Mouse (Mus musculus): ENCODE measurements around the gene Tspo. TPM values are rescaled to one million over a fixed set of nuclear protein-coding genes. Genes with fewer than 3 reads are reported as not detected.

Tspo gene
- polyA plus RNA-seq, 1 experiment from 2014 or later: 13.1 TPM

DNA sequence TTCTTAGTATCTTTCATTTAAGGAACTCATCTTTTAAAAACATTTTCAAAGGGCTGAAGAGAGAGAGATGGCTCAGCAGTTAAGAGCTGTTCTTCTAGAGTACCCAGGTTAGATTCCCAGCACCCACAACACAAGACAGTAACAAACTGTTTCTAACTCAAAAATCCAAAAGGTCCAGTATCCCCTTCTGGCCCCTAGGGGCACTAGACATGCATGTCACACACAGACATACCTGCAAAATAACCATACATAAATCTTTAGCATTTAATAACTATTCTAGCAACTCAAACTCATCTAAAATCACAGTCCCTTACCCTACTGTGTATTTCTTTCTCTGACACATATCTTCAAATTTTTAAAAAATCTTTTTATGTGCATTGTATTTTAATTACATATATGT, 9.6 kb upstream of the Tspo start:
- Histone ChIP-seq H3K27me3 (0 out of 2 replicates have a peak, but pooled peaks cover 4% of the 10 kb centered on the region), H3K4me1 (replicated peaks) (peaks cover 13% of the 10 kb centered on the region), H3K36me3 (peaks cover 46% of the 10 kb centered on the region), H3K4me2 (no peak overlapping the region), H3K9ac (no peak overlapping the region), H3K27ac (no peak overlapping the region), H3K9me3 (no peaks in the 10 kb centered on the region), H3K4me3 (no peak overlapping the region)
- ATAC-seq (ENCODE audit: low FRiP score): no peak

DNA sequence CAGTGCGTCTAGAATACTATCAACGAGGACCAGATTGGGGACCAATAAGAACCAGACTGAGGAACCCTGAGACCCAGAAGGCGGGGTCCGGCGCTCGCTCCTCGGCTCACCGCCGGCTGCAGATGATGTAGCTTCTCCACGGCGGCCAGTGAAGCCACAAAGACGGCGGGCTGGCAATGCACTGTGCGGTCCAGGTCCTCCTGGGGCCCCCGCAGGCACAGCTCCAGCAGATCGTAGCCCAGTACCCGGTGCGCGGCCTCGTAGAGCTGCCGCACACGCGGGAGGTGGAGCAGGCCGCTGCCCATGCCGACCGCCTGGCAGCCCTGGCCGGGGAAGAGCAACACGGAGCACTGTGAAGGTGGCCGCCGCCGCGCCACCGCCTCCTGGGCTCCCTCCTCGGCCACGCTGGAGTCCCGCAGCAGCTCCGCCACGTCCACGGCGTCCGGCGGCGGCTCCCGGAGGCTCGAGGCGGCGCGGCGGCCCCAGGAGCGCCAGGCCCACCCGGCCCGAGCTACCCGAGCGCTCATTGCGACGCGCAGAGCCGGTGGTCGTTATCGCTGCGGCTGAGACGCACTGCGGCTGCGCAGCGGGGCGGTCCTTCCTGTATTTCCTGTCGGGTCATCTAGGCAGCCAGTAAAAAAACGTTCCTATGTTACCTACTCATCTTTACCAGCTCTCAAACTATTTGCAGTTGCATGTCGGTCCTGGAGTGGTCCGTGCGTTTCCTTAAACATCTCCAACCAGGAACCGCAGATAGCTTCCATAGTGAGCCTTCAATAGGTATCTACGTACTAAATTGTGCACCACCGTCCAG, 8.0 kb upstream of the Tspo start:
- Histone ChIP-seq H3K27me3 (0 out of 2 replicates have a peak, but pooled peaks cover 9% of the 10 kb centered on the region), H3K9ac (peak overlapping the region; percentile 92), H3K36me3 (peaks cover 31% of the 10 kb centered on the region), H3K4me3 (peak overlapping the region; percentile 76), H3K4me1 (replicated peaks) (peaks cover 13% of the 10 kb centered on the region), H3K4me2 (peak overlapping the region; percentile 66), H3K9me3 (no peaks in the 10 kb centered on the region), H3K27ac (peak overlapping the region; percentile 98)
- WGBS: under 1% methylated on average over 74 of the region's 74 CpGs
- peak; percentile 90 for ATAC-seq (ENCODE audit: low FRiP score)

DNA sequence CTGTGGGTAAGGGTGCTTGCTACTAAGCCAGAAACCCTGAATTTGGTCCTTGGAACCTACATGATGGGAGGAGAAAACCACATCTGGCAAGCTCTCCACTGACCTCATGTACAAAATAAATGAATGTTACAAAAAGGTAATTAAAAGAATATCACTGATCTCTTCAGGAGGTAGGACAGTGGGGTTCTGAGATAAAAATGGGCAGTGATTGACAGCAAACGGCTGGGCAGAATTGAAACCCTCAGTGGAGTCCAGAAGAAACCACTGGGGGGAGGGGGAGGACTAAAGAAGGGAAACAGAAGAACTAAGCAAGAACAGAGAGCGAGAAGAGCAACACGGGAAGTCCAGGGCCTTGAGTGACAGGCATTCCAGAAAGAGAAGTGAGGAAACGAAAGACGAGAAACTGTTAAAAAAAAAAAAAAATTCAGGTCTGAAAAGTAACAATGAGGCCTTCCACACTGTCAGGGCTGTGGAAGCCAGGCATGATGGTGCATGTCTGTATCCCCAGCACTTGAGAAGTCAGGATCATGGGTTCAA, 2.4 kb upstream of the Tspo start:
- Histone ChIP-seq H3K9me3 (no peaks in the 10 kb centered on the region), H3K27me3 (peaks cover 47% of the 10 kb centered on the region), H3K9ac (no peak overlapping the region), H3K4me3 (no peak overlapping the region), H3K27ac (no peak overlapping the region), H3K4me1 (replicated peaks) (peaks cover 19% of the 10 kb centered on the region), H3K36me3 (no peaks in the 10 kb centered on the region), H3K4me2 (no peak overlapping the region)
- WGBS: 61% methylated on average over 5 of the region's 5 CpGs
- no peak for ATAC-seq (ENCODE audit: low FRiP score)

DNA sequence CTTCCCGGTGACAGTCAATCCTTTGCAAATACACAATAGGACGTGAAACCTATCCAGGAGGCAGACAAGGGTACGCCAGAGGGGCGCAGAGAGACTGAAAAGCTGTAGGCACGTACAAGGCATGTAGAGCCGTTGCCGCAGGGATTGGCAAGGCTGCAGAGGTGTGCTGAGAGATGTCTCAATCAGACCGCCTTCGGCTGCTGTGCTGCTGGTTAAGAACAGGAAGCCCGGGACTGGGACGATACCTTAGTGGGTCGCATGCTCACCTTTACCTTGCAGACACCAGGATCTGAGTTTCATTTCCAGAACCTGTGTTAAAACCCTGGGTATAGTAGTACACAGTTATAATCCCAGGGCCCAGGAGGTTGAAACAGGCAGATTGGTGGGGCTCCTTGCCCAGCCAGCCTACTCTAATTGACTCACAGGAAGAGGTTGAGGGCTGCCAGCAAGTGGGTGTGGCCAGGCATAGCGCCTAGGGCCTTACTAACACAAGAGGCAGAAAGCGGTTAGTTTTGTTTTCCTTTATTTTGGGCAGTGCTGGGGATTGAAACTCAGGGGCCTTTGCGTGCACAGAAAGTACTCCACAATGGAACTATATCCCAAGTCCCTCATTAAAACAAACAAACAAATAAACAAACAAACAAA, 644 bp upstream of the Tspo start:
- no peak overlapping the region for H3K27ac ChIP-seq
- no peak for ATAC-seq (ENCODE audit: low FRiP score)
- 37% methylated on average over 15 of the region's 15 CpGs for WGBS
- peak overlapping the region; percentile 67; the same call in 1 of the 2 replicates for H3K4me2 ChIP-seq
- H3K4me1 ChIP-seq (replicated peaks): peaks cover 17% of the 10 kb centered on the region
- H3K36me3 ChIP-seq: no peaks in the 10 kb centered on the region
- H3K27me3 ChIP-seq: peaks cover 47% of the 10 kb centered on the region
- H3K9ac ChIP-seq: 0 out of 2 replicates have a peak overlapping the region, but pooled peaks have one; percentile 67
- no peaks in the 10 kb centered on the region for H3K9me3 ChIP-seq
- no peak overlapping the region; the same call in 1 of the 2 replicates for H3K4me3 ChIP-seq

DNA sequence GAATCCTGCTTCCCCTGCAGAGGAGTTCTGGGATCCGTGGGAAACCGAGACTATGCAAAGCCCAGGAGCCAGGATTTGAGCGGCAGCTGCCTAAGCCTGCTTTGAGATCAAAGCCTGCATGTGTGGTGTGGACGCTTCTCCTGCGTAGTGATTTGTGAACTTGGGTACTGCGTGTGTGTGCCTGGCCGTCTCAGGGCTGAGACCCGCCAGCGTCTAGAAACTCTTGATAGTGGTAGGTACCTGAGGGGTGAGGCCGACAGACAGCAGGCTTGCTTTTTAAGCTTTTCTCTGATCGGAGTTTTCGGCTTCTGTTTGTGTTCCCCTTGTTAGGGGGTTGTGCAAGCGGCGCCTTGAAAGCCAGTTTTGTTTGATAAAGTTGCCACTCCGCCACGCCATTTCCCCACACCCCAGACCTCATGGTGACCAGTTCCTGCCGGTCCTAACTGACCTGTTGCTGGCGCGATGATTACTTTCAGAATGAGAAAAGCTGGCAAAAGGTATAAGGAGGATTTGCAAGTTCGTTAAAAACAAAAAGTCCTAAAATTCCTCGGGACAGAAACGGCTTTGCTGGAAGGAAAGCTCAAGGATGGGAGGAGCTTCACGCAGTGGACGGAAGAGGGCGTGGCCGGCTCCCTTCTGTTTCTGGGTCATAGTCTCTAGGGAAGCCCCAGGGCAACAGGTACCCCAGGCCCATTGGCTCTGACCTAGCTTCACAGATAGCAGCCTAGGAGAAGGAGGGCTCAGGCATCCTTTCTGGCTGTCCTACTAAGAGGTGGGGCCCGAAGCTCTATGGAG, 662 bp downstream of the Tspo start:
- ATAC-seq (ENCODE audit: low FRiP score): no peak
- H3K4me1 ChIP-seq (replicated peaks): peaks cover 17% of the 10 kb centered on the region
- no peak overlapping the region for H3K27ac ChIP-seq
- H3K36me3 ChIP-seq: no peaks in the 10 kb centered on the region
- peak overlapping the region; percentile 39 for H3K4me3 ChIP-seq
- H3K4me2 ChIP-seq: peak overlapping the region; percentile 67
- WGBS: 2% methylated on average over 27 of the region's 27 CpGs
- H3K9me3 ChIP-seq: no peaks in the 10 kb centered on the region
- peak overlapping the region; percentile 67 for H3K9ac ChIP-seq
- H3K27me3 ChIP-seq: peaks cover 41% of the 10 kb centered on the region

DNA sequence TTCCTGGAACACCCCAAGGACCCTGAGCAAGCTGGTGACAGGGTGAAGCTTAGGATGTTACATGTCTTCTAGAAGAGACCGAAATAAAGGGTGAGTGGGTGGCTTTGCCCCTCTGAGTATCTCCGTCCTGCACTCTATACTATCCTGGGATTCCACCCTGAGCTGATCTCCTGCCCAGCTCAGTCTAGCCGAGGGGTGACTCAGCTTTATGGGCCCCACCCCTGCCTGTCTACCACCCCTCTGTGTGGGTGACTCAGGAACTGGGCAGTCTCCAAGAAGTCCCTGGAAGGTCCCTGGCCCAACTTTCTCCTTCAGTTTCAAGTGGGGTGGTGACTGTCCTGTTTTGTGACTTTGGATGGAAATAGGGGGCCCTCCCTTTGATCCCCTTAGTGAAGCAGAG, 2.0 kb downstream of the Tspo start:
- Histone ChIP-seq H3K36me3 (no peaks in the 10 kb centered on the region), H3K4me3 (no peak overlapping the region), H3K4me1 (replicated peaks) (peaks cover 17% of the 10 kb centered on the region), H3K9ac (no peak overlapping the region), H3K9me3 (no peaks in the 10 kb centered on the region), H3K27ac (no peak overlapping the region), H3K27me3 (peaks cover 38% of the 10 kb centered on the region), H3K4me2 (no peak overlapping the region)
- ATAC-seq (ENCODE audit: low FRiP score): no peak
- 87% methylated on average over 3 of the region's 3 CpGs for WGBS

DNA sequence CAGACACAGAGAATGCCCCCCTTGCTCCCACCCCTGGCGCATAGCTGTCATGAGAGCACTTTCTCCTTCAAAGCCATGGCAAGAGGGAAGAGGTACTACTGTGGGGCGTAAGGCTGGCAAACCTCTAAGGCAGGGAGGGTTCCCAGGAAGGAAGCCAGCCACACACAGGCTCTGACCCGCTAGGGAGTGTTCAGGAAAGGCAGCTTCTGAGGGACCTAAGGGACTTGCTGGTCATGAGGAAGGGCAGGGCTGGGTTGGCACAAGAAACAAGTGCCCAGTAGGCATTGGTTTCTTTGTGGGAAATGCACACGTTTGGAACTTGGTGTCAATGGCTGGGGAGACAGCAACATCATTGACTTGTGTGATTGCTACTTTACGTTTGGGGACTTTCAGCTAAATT, 2.6 kb downstream of the Tspo start:
- H3K27ac ChIP-seq: no peak overlapping the region
- H3K9ac ChIP-seq: no peak overlapping the region
- peaks cover 38% of the 10 kb centered on the region for H3K27me3 ChIP-seq
- no peaks in the 10 kb centered on the region for H3K36me3 ChIP-seq
- no peaks in the 10 kb centered on the region for H3K9me3 ChIP-seq
- no peak overlapping the region for H3K4me2 ChIP-seq
- ATAC-seq (ENCODE audit: low FRiP score): no peak
- peaks cover 17% of the 10 kb centered on the region for H3K4me1 ChIP-seq (replicated peaks)
- no peak overlapping the region for H3K4me3 ChIP-seq
- WGBS: 78% methylated on average over 5 of the region's 5 CpGs

DNA sequence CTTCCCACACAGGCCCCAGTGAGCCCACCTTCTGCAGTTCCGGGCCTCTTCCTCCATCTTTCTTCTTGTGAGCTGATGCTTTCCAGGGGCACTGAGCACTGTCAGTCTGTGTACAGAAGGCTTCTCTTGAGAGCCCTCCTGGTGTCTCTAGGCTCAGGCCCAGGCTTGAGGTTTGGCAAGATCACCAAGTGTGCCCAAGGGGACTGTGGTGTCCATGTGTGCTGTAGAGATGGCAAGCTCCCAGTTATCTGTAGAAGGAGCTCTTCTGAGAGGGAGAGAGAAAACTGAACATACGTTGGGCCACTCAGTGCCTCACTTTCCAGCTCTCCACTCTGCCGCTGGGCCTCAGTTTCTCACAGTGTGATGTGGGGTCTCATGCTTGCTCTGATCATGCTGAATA, 4.3 kb downstream of the Tspo start:
- Histone ChIP-seq H3K27me3 (peaks cover 29% of the 10 kb centered on the region), H3K4me2 (no peak overlapping the region), H3K9me3 (no peaks in the 10 kb centered on the region), H3K27ac (no peak overlapping the region), H3K36me3 (no peaks in the 10 kb centered on the region), H3K9ac (no peak overlapping the region), H3K4me3 (no peak overlapping the region), H3K4me1 (replicated peaks) (peaks cover 17% of the 10 kb centered on the region)
- ATAC-seq (ENCODE audit: low FRiP score): no peak
- 91% methylated on average over 3 of the region's 3 CpGs for WGBS

DNA sequence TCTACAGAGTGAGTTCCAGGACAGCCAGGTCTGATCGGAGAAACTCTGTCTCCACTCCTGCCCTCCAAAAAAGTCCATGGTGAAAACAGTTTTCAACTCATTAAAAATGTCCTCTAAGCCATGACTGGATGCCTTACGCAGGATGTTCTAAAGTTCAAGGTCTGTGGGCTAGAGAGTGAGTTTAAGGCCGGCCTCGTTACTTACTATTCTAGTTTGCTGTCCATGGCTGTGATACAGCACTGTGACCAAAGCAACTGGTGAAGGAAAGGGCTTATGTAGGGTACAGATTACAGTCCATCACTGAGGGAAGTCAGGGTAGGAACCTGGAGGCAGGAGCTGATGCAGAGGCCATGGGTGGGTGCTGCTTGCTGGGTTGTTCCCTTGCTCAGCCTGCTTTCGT, 5.2 kb downstream of the Tspo start:
- ATAC-seq (ENCODE audit: low FRiP score): no peak
- Histone ChIP-seq H3K4me2 (no peak overlapping the region), H3K9me3 (no peaks in the 10 kb centered on the region), H3K4me3 (no peak overlapping the region), H3K4me1 (replicated peaks) (peaks cover 11% of the 10 kb centered on the region), H3K27ac (no peak overlapping the region), H3K36me3 (no peaks in the 10 kb centered on the region), H3K9ac (no peak overlapping the region), H3K27me3 (peaks cover 21% of the 10 kb centered on the region)
- 95% methylated on average over 5 of the region's 5 CpGs for WGBS

DNA sequence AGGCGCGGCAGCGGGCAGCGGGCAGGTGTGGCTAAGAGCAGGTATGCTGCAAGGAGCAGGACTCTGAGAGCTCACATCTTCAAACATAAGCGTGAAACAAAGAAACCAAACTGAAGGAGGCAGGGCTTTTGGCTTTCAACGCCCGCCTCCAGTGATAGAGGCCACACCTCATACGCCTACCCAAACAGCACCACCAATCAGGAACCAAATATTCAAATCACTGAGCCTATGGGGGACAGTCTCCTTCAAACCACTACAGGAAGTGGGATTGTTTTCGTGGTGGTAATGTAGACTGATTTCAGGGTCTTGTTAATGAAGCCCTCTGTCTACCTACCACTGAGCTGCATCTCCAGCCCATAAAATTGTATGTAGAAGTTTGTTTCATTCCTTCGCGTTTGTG, 6.3 kb downstream of the Tspo start:
- H3K36me3 ChIP-seq: peaks cover 9% of the 10 kb centered on the region
- no peak overlapping the region for H3K4me2 ChIP-seq
- no peak overlapping the region for H3K4me3 ChIP-seq
- 63% methylated on average over 11 of the region's 11 CpGs for WGBS
- H3K4me1 ChIP-seq (replicated peaks): no peaks in the 10 kb centered on the region
- H3K27me3 ChIP-seq: peaks cover 10% of the 10 kb centered on the region
- H3K9me3 ChIP-seq: no peaks in the 10 kb centered on the region
- no peak overlapping the region for H3K27ac ChIP-seq
- no peak overlapping the region for H3K9ac ChIP-seq
- ATAC-seq (ENCODE audit: low FRiP score): no peak

DNA sequence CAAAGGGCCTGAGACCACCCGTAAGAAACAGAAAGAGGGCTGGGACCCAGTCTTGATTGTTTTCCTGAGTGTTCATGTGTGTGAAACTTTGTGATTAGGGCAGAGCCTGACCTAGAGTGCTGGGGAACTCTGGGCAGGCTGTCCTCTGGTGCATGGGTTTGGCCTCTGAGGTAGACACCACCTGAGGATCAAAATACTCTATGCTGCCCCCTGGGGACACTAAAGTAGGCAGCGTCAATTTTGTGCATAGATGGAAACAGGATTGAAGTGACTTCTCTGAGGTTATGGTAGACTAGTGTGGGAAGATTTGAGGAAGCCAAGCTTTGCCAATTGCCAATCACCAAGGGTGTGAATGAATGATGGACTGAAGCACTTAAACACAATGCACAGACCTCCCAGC, 7.2 kb downstream of the Tspo start:
- no peaks in the 10 kb centered on the region for H3K4me1 ChIP-seq (replicated peaks)
- ATAC-seq (ENCODE audit: low FRiP score): no peak
- H3K4me3 ChIP-seq: no peak overlapping the region
- no peaks in the 10 kb centered on the region for H3K9me3 ChIP-seq
- H3K4me2 ChIP-seq: no peak overlapping the region
- H3K27ac ChIP-seq: no peak overlapping the region
- WGBS: 61% methylated on average over 2 of the region's 2 CpGs
- peaks cover 18% of the 10 kb centered on the region for H3K36me3 ChIP-seq
- H3K27me3 ChIP-seq: peaks cover 1% of the 10 kb centered on the region; the same call in 1 of the 2 replicates
- no peak overlapping the region for H3K9ac ChIP-seq

DNA sequence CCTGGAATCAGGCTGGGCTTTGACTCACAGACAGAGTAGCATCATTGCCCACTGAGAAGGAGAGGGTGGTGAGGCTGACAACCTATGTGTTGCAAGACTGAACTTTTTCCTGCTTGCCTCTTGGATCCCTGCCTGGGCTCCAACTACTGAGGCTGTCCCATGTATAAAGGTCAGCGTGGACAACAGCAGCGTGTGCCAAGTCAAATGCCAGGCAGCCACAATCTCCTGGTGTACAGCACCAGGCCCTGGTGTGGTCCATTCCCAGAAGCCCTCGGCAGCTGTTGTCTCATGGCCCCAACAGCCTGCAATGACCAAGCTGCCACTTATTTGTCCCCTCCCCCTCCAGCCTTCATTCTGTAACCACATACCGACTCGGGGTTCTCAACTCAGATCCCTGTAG, 8.2 kb downstream of the Tspo start:
- no peak overlapping the region for H3K4me3 ChIP-seq
- 82% methylated on average over 5 of the region's 5 CpGs for WGBS
- ATAC-seq (ENCODE audit: low FRiP score): no peak
- no peak overlapping the region for H3K4me2 ChIP-seq
- no peaks in the 10 kb centered on the region for H3K9me3 ChIP-seq
- no peaks in the 10 kb centered on the region for H3K4me1 ChIP-seq (replicated peaks)
- no peak overlapping the region for H3K9ac ChIP-seq
- peaks cover 28% of the 10 kb centered on the region for H3K36me3 ChIP-seq
- no peak overlapping the region for H3K27ac ChIP-seq
- no peaks in the 10 kb centered on the region for H3K27me3 ChIP-seq
